Mouse (Mus musculus) spleen, postnatal 4 days (tissue): ENCODE results near the gene Cmas.

ENCODE experiments used
- DNase-seq, 2 experiments: peaks; one replicate each; pipeline ENCODE4 v3.0.0; 2022; ENCODE audit warnings: low spot score in 2 of 2

Gene Cmas

GRCm38 (mm10) chr6:142752331-142753246 is 3.9 kb upstream of the Cmas start:
- peak; percentile 42 to 64 for DNase-seq

DNA sequence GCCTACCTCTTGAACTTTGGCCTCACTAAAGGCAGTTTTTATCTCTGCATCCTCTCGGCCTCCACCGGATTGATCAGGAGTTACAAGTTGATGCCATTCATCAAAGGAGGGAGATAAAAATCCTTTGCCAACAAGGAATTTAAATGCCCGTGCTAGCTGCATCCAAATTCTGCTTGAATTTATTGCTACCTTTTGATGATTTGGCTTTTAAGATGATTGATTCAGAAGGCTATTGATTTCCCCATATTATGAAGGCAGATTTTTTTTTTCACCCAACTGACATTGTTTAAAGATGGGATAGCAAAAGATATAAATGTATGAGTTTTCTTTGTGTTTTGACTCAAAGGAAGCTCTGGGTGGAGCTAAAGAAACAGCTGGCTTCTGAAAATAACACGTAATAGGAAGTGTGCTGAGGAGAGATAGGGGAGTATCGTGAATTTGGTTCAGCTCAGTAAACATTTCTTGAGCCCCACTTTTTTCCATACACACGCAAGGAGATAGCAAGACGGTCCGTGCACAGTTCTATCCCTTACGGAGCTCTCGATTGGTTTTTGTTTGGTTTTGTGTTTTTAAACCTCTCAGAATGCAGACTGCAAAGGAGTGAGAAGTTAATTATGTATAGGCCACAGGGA is 964 bp downstream of the Cmas start:
- DNase-seq, result peak; percentile 42 to 64

DNA sequence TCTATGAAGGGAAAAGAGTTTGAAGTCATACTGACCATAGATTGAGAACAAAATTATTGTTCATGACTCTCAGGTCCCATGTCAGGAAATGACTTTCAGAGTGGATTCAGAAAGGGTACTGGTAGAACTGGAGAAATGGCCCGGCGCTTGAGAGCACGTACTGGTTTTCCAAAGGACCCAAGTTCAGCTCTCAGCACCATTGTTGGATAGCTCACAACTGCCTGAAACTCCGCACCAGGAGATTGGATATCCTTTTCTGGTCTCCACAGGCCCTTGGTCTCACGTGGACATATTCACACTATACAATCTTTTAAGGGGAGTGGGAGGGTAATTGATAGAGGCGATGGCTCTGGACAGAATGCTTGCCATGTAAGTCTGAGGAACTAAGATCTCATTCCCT is 1.5 kb downstream of the Cmas start:
- peak in 1 of 2 experiments; percentile 64 for DNase-seq

DNA sequence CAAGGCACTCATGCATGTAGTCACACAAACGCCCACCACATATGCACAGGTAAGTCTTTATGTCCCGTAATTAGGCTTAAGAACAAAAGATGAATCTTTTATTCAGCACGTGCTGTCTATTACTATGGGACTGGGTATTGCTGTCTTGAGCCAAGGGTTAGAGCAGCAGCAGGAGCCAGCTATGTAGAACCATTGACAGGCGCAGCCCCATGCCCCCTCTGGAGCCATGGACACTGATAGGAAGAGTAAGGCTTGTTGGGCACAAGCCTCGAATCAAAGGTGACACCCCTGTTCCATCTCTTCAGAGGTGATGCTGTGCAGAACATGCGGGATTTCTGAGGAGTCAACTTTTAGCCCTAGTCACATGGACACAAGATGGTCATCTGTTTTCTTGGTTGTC is 2.1 kb downstream of the Cmas start:
- peak in 1 of 2 experiments; percentile 61 for DNase-seq

DNA sequence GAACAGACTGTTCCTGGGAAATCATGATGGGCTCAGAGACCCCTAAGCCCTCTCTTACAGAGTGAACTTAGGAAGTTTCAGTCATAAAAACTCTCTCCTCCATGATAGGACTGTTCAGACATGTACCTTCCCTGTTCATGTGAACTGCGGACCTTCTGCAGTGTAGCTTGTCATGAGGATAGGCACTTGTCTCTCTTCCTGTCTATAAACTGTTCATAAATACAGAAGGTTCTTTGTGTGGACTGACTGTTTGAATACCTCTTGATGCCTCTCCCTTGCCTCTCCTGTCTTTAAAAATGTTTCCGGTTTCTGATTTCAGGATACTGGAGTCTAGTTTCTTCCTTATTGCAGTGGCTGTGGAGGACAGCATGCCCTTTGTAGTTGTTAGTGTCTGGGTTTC is 3.1 kb downstream of the Cmas start:
- DNase-seq, result no peak

GRCm38 (mm10) chr6:142764933-142765332 is 8.4 kb downstream of the Cmas start:
- no peak for DNase-seq

GRCm38 (mm10) chr6:142767305-142767704 is 10.8 kb downstream of the Cmas start:
- no peak for DNase-seq

DNA sequence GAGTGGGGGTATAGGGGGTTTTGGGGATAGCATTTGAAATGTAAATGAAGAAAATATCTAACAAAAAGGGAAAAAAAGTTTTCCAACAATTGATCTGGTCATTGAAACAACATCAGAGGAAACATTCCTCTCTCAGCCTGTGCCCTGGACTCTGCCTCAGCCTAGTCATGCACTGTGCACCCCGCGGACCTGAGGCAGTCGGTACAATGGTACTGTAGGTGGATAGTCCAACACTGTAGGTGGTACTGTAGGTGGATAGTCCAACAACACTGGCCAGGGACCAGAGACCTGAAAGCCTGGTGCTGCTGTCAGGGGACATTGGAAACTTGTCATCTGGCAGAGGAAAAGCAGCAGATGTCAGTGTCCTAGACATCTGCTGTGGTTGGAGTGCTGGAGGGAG is 13.4 kb downstream of the Cmas start:
- DNase-seq, result no peak

DNA sequence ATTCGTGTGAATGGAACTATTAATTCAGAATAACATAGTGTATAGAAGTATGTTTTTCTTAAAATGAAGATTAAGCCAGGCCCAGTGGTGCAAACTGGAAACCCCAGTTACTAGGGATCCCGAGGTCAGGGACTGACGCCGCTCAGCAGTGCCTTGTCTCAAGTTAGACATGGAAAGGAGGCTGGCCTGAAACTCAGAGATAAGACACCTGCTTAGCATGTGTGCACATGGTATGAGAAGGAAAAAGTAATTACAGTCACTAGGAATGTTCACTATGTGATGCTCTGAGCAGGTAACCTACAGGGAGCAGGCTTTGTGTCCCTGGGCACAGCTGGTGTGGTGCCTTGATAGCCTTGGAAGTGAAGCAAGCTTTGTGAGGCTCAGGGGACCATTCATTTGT is 15.2 kb downstream of the Cmas start:
- DNase-seq, result no peak

- no peak for DNase-seq
Measured at GRCm38 (mm10) chr6:142773566-142773965, 17.1 kb downstream of the Cmas start.

DNA sequence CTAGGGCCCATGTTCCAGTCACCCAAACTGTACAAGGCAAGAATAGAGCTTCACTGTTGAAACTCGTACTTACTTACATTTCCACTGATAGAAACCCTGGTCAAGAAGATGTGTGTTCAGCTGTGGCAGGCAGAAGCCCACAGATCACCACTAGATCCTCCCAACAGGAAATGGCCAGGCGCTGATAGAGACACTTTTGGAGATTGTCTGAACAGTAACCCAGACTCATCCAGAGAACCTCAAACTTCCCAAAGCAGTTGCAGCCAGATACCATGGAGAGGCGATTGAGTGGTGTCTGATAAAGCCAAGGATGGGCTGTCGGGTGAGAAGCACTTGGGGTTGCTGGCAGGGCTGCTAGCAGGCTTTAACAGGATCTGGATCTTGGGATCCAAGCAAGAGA is 20.4 kb downstream of the Cmas start:
- no peak for DNase-seq

DNA sequence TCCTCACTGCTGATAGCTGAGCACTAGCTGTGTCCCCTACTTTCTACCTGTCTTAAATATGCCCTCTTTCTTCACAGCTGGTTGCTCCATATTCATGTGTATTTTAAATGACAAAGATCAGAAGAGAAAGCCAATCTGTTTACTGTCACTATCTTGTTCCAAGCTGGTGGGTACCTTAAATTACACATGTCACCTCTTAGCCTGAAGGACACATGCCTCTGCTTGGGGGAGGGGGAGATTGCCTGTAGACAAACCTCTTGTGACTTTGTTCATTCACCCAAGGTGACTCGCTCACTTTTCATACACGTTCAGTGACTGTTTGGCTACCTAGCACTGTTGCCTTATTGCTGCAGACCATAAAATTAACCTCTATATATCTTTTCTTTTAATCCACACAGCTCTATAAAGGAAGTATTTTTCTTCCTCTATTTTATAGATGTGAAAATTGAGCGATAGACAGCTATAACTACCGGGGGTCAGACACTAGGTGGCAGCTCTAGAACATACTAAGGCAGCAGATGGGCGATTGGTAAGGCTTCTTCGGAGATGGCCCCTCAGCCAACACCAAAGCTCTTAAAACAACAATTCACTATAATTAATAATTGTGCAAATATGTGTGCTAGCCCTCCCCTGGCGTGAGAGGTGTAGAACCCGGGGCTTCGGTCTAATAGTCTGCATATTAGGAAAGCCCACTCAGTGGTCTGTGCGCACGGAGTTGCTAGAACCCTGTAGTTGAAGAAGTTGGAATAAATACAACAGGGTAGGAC is 22.7 kb downstream of the Cmas start:
- no peak for DNase-seq

DNA sequence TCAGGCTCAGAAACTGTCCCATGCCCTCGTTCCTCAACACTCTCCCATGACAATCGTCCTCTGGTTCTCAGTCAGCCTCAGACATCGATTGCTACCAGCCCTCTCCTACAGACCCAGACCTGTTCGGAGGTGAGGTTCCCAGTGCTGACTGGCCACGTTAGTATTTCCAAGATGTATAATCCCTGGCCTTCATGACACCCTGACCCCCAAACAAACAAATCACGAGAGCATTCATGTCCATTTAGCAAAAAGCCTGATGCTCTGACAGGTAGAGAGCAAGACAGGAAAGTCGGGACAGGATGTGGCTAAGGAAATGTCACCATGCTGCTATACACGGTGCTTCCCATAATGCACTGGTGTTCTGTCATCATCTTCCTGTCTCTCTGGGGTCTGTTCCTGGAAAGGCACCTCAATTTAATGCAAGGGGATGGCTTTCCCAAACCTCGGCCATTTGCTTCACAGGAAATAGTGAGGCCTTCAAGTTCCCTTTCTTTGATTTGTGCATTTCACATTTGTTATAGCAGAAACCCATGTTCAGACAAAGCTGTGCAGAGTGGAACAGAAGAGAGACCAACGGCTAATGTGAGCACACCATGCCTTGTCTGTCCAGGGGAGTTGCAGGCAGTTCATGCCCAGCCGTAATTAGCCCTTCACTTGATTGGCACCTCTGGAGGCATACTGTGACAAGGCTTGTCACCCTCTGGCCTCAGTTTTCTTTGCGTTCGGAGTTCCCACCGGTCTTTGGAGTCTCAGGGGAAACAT is 23.5 kb downstream of the Cmas start:
- no peak for DNase-seq

DNA sequence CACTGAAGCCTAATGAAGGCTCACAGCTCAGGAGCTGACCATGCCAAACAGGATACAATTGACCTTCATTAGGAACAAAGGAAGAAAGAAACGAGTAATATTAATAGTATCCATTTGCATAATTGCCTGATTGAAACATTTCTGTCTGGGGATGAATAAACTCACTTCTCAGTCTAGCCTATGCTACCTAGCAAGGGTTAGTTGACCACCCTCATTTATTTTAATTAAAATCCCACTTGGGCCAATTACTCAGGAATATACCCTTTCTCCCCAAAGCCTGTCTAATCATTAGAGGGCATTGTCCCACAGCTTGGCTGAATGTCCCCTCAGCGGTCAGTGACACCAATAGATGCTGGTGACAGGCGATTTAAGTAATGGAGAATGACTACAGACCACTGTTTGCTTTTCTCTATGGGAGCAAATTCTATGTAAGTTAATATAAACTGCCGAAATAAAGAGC is 24.1 kb downstream of the Cmas start:
- DNase-seq, result no peak

- DNase-seq, result no peak
Measured at GRCm38 (mm10) chr6:142781286-142781685, 24.8 kb downstream of the Cmas start.

DNA sequence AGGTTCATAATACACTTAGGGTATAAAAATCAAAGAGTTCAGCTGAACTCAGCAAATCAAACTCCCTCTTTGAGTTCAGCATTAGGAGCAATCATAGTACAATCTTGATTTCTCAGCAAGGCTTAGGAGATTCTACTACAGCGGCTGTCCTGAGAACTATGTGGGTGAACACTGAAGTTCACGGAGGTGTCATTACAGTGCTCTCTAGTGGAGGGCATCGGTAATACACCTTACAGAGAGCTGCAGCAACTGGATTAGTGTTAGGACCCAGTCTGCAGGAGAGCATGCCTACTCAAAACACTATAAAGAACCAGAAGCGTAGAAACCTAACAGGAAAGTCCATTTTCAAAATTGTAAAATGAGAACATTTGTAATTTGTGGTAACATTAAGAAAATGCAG is 28.9 kb downstream of the Cmas start:
- peak; percentile 67 to 83 for DNase-seq

DNA sequence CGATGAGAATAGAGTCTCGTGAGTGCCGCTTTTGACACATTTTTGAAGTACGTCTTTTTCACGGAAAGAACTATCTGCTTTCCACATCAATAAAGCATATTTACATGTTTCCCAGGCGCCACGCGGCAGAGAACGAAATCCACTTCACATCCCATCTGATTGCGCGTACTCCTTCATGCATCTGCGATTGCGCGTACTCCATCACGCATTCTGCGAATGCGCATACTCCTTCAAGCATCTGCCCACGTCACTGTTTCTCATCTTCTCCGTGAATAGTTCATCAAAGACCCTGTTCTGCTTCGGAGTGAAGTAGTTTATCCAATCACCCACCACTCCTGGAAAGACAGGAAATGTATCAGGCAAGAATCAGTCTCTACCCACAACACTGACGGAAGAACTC is 29.6 kb downstream of the Cmas start:
- DNase-seq, result no peak

GRCm38 (mm10) chr6:142788042-142788987 is 31.8 kb downstream of the Cmas start:
- DNase-seq, result no peak

DNA sequence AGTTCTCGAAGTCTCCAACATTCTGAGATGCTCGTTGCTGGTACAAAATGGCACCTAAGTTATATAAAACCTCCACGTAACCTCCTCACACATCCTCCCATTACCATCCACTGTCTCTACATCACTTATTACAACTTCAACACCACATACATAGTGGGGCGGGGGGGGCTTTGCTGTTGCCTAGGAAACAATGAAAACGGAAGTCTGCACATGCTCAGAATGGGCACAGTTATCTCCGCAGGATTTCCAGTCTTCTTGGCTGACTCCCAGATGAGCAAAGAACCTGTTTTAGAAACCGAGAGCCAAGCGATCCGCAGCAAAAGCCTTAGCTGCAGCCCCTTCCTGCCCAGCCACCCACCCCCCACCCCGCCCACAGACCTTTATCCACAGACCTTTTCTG is 33.2 kb downstream of the Cmas start:
- DNase-seq, result no peak

DNA sequence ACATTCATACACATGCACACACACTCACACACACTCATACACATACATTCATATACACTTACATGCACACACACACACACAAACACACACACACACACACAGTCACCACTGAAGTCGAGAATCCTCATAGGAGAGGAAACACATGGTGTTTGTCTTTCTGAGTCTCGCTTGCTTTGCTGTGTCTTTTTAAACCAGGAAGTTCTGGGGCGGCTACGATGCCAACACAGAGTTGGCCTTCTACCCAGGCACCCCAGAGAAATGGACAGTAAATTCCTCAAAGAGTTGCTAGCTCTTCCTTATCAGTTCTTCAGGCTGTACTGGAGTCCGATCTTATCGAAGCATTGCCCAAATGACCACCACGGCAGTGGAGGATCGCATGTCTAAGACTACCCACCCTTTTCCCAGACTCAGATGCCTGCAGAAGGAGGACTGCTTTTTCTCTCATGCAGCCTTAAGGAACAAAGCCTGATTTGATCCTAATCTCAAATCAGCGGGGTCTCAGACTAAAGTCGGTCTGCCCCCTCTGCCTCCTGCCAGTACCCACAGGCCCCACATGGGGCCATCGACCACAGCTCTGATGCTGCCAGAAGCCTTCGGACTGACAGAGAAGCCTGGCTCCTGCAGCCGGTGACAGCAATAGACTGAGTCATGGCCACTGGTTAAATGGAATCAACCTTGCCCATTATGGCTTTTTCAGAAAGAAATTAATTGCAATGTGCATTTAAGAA is 35.9 kb downstream of the Cmas start:
- no peak for DNase-seq
